Mouse (Mus musculus) kidney, adult 8-10 months (tissue): ENCODE results near the gene Arsg.

Source experiments
- DNase-seq, 2 experiments: peaks; one replicate each; pipeline ENCODE4 v3.0.0; 2022

Arsg gene

GRCm38 (mm10) chr11:109496475-109496993 is 23.4 kb downstream of the Arsg start:
- DNase-seq, result no peak

GRCm38 (mm10) chr11:109496996-109497714 is 24.0 kb downstream of the Arsg start:
- DNase-seq, result no peak

DNA sequence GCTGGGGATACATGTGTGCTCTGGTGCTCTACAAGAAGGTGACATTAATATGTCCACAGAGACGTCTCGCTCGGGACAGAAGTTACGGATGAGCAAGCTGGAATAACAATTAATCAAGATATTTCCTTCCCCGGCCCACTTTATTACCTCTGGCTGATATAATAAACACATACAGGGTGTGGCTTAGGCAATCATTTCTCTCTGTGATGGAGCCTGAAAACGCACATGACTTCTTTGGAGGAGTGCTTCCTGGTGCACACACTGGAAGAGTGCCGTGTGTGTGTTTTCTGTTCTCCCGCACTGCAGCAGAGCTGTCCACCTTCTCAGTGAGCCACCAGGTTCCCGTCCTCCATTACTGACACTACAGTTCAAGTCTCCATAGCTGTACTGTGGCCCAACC is 24.8 kb downstream of the Arsg start:
- no peak for DNase-seq

DNA sequence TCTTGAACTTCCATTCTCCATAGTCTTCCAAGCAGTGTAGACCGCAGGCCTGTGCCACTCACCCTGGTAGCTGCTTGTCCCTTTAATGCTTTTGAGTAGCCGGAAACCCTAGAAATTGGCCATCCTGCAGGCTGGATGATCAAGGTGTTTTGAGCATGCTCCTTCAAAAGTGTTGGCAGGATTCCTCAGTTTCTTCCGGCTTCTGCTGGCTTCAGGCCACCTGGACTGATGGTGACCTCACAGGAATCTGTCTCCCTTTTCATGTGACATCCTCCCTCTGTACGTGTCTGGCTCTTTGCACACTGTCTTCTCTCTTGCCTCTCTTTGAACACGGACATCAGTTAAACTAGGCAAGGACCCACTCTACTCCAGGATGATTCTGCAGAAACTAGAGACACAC is 27.0 kb downstream of the Arsg start:
- DNase-seq, result peak; percentile 50 to 75

DNA sequence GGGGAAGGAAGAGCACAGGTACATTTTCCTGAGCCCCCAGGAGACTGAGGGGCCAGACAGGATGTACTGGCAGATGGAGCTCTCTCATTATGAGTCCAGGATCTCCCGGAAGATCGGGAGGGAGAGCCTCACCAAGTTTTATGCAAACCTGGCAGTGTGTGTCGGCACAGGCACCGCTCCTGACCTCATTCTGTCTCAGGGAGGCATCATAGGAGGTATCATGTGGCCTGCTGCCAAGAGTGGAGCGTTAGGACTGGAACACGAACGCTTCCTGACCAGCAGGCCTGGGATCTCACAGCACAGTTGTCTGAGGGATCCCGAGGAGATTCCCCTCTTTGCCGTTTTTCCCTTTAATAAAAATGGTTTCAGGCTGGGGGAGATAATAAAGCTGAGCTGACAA is 31.8 kb downstream of the Arsg start:
- peak; percentile 46 to 69 for DNase-seq

DNA sequence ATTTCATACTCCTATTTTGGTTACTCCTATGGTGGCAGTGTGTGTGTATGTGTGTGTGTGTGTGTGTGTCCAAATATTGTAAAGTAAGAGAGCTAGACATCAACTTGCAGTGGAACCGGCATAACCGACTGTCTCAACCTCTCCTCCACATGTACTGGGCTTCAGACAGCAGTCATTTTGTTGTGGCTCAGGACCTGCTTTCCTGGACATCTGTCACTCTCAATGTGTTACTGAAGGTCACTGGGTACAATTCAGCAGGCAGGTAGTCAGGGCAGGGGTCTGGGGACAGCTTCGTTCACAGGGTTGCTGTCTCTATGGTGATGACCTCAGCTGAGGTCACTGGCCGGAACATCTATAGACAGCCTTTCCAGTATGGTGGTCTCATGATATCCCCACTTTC is 32.6 kb downstream of the Arsg start:
- DNase-seq, result no peak

DNA sequence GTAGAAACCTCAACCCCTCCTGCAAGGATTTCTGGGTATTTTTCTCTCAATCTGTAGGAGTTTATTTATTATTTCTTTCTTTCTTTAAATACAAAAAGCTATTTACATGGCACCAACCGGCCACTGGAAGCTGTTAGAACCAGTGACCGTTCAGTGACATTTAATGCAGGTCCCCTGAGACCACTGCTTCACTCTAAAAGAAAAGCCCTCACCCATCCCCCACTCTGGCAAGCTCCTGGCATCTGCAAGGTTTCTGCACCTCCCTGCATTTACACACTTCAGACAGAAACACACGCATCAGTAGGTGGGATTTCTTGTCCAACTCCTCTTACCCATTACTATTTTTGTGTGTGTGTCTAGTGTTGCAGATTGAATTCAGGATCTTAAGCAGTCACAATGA is 33.9 kb downstream of the Arsg start:
- no peak for DNase-seq

GRCm38 (mm10) chr11:109512995-109513675 is 40.0 kb downstream of the Arsg start:
- DNase-seq, result no peak

DNA sequence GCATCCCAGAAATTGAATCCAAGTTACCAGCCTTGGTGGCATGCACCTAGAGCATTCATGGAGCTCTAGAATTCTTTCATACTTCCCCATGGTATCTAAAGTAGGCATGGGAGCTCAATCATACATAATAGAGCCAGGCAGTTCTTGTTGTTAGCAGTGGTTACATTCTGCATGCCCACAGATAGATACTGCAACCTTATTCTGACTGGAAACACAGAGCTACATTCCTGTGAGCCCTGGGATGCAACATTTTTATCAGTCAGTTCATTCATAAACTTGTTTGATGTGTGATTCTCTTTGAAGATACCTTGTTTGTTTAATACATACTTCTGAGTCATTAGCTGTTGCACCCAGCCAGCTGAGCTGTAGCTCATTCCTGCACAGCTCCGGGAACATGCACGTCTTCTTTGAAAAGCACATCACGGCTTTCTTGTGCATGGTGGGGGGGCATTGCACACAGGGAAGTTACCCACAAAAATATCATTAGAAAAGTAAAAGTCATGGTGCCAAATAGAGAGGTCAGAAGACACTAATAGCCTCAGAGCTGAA is 41.0 kb downstream of the Arsg start:
- no peak for DNase-seq

- DNase-seq, result no peak
Observed at GRCm38 (mm10) chr11:109517330-109517729, 44.2 kb downstream of the Arsg start.

DNA sequence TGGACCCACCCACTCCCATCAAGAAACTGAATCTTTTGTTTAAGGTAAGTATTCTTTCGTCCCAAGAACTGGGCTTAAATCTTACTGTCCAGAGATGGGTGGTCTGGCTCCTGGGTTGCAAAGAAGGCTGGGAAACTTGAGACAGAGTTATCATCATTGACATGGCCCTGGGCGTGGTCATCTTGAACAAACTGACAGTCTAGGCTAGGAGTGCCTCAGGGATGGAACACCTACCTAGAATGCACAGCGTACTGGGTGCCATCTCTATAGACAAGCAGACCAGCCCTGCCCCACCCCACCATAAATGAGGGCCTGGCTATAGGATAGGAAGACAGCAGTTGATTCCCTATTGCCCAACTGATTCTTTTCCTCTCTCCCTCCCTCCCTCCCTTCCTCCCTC is 44.6 kb downstream of the Arsg start:
- DNase-seq, result no peak

- DNase-seq, result no peak
Observed at GRCm38 (mm10) chr11:109520958-109521357, 47.8 kb downstream of the Arsg start.

GRCm38 (mm10) chr11:109524869-109525268 is 51.7 kb downstream of the Arsg start:
- DNase-seq, result no peak

GRCm38 (mm10) chr11:109525571-109525970 is 52.4 kb downstream of the Arsg start:
- DNase-seq, result no peak

- no peak for DNase-seq
Observed at GRCm38 (mm10) chr11:109530030-109530429, 56.9 kb downstream of the Arsg start.

DNA sequence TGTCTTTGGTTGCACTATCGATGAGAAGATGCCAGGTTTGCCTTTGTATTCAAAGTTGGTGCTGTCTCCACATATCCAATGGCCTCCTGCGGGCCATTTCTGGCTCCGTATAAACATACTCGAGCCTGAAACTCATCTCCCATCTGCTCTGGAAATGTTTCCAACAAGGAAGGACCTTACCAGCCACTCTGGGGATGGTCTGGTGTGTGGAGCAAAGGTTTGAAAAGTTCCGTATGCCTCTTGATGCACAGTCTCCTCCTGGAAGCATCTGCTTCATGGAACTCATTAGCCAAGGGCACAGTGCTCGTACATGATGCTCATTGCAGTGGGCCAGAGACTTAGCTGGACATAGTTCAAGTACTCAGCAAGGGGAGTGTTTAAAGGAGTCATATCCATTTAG is 62.8 kb downstream of the Arsg start:
- no peak for DNase-seq

GRCm38 (mm10) chr11:109536939-109537338 is 63.8 kb downstream of the Arsg start:
- DNase-seq, result no peak

DNA sequence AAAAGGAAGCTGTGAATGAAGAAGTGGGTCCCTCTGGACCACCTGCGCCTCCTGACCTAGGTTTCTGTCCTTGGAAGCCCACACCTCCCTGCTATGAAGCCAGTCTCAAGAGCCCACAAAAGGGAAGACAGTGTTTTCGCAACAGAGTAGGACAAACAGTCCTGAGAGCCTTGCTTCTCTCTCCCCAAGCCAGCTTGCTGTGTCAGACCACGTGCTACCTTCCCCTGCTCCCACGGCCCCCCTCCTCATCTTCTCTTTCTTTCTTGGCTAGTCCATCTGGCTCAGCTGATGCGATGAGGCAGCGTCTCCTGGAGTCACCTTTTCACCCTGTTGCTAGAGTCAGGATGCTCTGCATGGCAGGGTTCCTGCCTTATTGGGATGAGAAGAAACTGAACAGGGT is 66.1 kb downstream of the Arsg start:
- DNase-seq, result no peak

DNA sequence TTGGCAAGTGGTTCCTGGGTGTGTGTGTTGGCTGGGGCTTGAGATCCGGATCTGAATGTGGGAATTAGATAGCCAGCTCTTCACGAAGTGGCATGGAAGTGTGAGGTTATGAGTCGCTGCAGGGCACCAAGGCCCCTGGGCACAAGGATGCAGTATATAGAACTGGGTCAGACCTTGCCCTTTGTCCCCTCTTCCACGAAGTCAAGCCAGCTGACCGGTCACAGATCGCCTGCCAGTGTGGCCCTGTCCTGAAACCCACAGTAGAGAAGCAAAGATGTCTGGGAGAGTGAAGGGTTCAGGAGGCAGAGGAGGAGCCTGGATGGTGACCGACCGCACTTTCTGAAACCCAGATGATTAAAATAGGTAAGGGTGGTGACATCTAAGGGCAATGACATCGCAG is 70.3 kb downstream of the Arsg start:
- DNase-seq, result peak; percentile 43 to 57

DNA sequence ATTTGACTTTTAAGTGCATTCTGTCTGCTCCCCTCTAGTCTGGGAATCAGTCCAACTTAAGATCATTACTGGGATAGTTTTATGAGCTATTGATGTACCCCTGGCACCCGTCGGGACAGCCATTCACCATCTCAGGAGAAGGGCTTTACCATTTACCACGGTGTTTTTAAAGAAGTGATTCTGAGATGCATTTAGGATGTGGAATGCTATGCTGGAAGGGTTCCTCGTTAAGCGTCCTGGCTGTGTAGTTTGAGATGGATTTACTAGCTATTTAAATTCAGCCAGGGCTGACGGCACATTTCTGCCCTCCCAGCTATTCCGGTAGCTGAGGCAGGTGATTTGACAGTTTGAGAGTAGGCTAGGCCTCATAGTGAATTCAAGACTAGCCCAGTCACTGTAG is 71.3 kb downstream of the Arsg start:
- no peak for DNase-seq

GRCm38 (mm10) chr11:109545265-109545664 is 72.1 kb downstream of the Arsg start:
- no peak for DNase-seq

GRCm38 (mm10) chr11:109545700-109546143 is 72.5 kb downstream of the Arsg start:
- DNase-seq, result peak; percentile 85 to 93

GRCm38 (mm10) chr11:109546305-109547001 is 73.3 kb downstream of the Arsg start:
- no peak for DNase-seq
